Mouse (Mus musculus): ENCODE data around the gene 1110059E24Rik. TPM values are rescaled to one million over a fixed set of nuclear protein-coding genes. Genes with fewer than 3 reads are reported as not detected.

The 1110059E24Rik gene
- polyA plus RNA-seq, 1 experiment from 2014 or later, result 62.9 TPM

- 0 out of 2 replicates have a peak, but pooled peaks have one; percentile 17 for ATAC-seq
- 7% methylated on average over 1 of the region's 1 CpGs for WGBS
Observed at GRCm38 (mm10) chr19:21564461-21564797, 88.3 kb downstream of the 1110059E24Rik start.

GRCm38 (mm10) chr19:21563789-21564460 lies 88.9 kb downstream of the 1110059E24Rik start:
- no peak overlapping the region for H3K4me2 ChIP-seq (replicated peaks)

More at GRCm38 (mm10) chr19:21564461-21564797, 88.3 kb downstream of the 1110059E24Rik start:
- Histone ChIP-seq H3K27me3 (replicated peaks) (no peaks in the 10 kb centered on the region), H3K27ac (no peak overlapping the region), H3K9me3 (no peaks in the 10 kb centered on the region), H3K4me3 (replicated peaks) (no peak overlapping the region), H3K36me3 (no peaks in the 10 kb centered on the region), H3K4me2 (replicated peaks) (no peak overlapping the region), H3K4me1 (replicated peaks) (no peaks in the 10 kb centered on the region), H3K9ac (no peak overlapping the region)

GRCm38 (mm10) chr19:21562996-21563395 lies 89.8 kb downstream of the 1110059E24Rik start:
- 78% methylated on average over 3 of the region's 3 CpGs for WGBS
- H3K4me1 ChIP-seq (replicated peaks), result no peaks in the 10 kb centered on the region
- H3K4me2 ChIP-seq (replicated peaks), result no peak overlapping the region
- no peak overlapping the region for H3K27ac ChIP-seq
- H3K9me3 ChIP-seq, result no peaks in the 10 kb centered on the region
- no peaks in the 10 kb centered on the region for H3K27me3 ChIP-seq (replicated peaks)
- ATAC-seq, result no peak
- no peak overlapping the region for H3K9ac ChIP-seq
- no peaks in the 10 kb centered on the region for H3K36me3 ChIP-seq
- H3K4me3 ChIP-seq (replicated peaks), result no peak overlapping the region

More at GRCm38 (mm10) chr19:21563789-21564460, 88.9 kb downstream of the 1110059E24Rik start:
- H3K9me3 ChIP-seq, result no peaks in the 10 kb centered on the region
- peak; percentile 71 for ATAC-seq
- no peak overlapping the region for H3K27ac ChIP-seq
- H3K36me3 ChIP-seq, result no peaks in the 10 kb centered on the region
- H3K27me3 ChIP-seq (replicated peaks), result no peaks in the 10 kb centered on the region
- no peak overlapping the region for H3K9ac ChIP-seq
- no peaks in the 10 kb centered on the region for H3K4me1 ChIP-seq (replicated peaks)
- H3K4me3 ChIP-seq (replicated peaks), result no peak overlapping the region
- WGBS, result 30% methylated on average over 11 of the region's 11 CpGs

- no peak overlapping the region for H3K4me2 ChIP-seq (replicated peaks)
- WGBS, result 68% methylated on average over 9 of the region's 9 CpGs
- ATAC-seq, result no peak
Observed at GRCm38 (mm10) chr19:21552801-21553200, 100.0 kb downstream of the 1110059E24Rik start.

GRCm38 (mm10) chr19:21551921-21552536 lies 100.7 kb downstream of the 1110059E24Rik start:
- Histone ChIP-seq H3K9me3 (no peaks in the 10 kb centered on the region), H3K36me3 (no peaks in the 10 kb centered on the region), H3K9ac (no peak overlapping the region), H3K27ac (no peak overlapping the region), H3K27me3 (replicated peaks) (no peaks in the 10 kb centered on the region), H3K4me2 (replicated peaks) (no peak overlapping the region), H3K4me1 (replicated peaks) (no peaks in the 10 kb centered on the region), H3K4me3 (replicated peaks) (no peak overlapping the region)
- WGBS, result 62% methylated on average over 5 of the region's 5 CpGs
- no peak for ATAC-seq

More at GRCm38 (mm10) chr19:21552801-21553200, 100.0 kb downstream of the 1110059E24Rik start:
- Histone ChIP-seq H3K4me3 (replicated peaks) (no peak overlapping the region), H3K9me3 (no peaks in the 10 kb centered on the region), H3K4me1 (replicated peaks) (no peaks in the 10 kb centered on the region), H3K9ac (no peak overlapping the region), H3K36me3 (no peaks in the 10 kb centered on the region), H3K27me3 (replicated peaks) (no peaks in the 10 kb centered on the region), H3K27ac (no peak overlapping the region)

- Histone ChIP-seq H3K4me1 (replicated peaks) (no peaks in the 10 kb centered on the region), H3K9ac (no peak overlapping the region), H3K4me2 (replicated peaks) (no peak overlapping the region), H3K4me3 (replicated peaks) (no peak overlapping the region), H3K27me3 (replicated peaks) (no peaks in the 10 kb centered on the region), H3K36me3 (no peaks in the 10 kb centered on the region), H3K27ac (no peak overlapping the region), H3K9me3 (no peaks in the 10 kb centered on the region)
- no peak for ATAC-seq
- 91% methylated on average over 3 of the region's 3 CpGs for WGBS
Observed at GRCm38 (mm10) chr19:21549713-21550112, 103.1 kb downstream of the 1110059E24Rik start.

- Histone ChIP-seq H3K27ac (no peak overlapping the region), H3K4me3 (replicated peaks) (no peak overlapping the region), H3K9me3 (no peaks in the 10 kb centered on the region), H3K4me2 (replicated peaks) (no peak overlapping the region), H3K27me3 (replicated peaks) (no peaks in the 10 kb centered on the region), H3K4me1 (replicated peaks) (no peaks in the 10 kb centered on the region), H3K9ac (no peak overlapping the region), H3K36me3 (no peaks in the 10 kb centered on the region)
- 69% methylated on average over 3 of the region's 3 CpGs for WGBS
- no peak for ATAC-seq
Observed at GRCm38 (mm10) chr19:21548947-21549346, 103.8 kb downstream of the 1110059E24Rik start.

- H3K4me1 ChIP-seq (replicated peaks), result no peaks in the 10 kb centered on the region
- WGBS, result 24% methylated on average over 3 of the region's 3 CpGs
Observed at GRCm38 (mm10) chr19:21537125-21537524, 115.7 kb downstream of the 1110059E24Rik start.

More at GRCm38 (mm10) chr19:21537125-21537524, 115.7 kb downstream of the 1110059E24Rik start:
- Histone ChIP-seq H3K9me3 (no peaks in the 10 kb centered on the region), H3K36me3 (no peaks in the 10 kb centered on the region), H3K4me3 (replicated peaks) (no peak overlapping the region), H3K27ac (no peak overlapping the region), H3K27me3 (replicated peaks) (no peaks in the 10 kb centered on the region), H3K4me2 (replicated peaks) (no peak overlapping the region), H3K9ac (no peak overlapping the region)
- ATAC-seq, result no peak

Other genes with a start within 250 kb of the 1110059E24Rik start
- gene Gda, start 179.5 kb downstream of the 1110059E24Rik start, polyA plus RNA-seq (2015; fragmentation: Nextera tagmentation; extraction: Ambion mirVana), result 9.1 and 9.5 TPM in 2 replicates
- gene Abhd17b, start 209 bp upstream of the 1110059E24Rik start, polyA plus RNA-seq (2015; fragmentation: Nextera tagmentation; extraction: Ambion mirVana), result 26.3 and 26.5 TPM in 2 replicates
- 11.1 and 12.0 TPM in 2 replicates for gene Cemip2, start 125.4 kb upstream of the 1110059E24Rik start, polyA plus RNA-seq (2015; fragmentation: Nextera tagmentation; extraction: Ambion mirVana)